Mouse (Mus musculus): Measurements from ENCODE around the gene I830077J02Rik. TPM values are rescaled to one million over a fixed set of nuclear protein-coding genes. Genes with fewer than 3 reads are reported as not detected.

Gene I830077J02Rik
- polyA plus RNA-seq, 2 experiments from 2014 or later: 0.51 to 0.61 TPM

- ATAC-seq: peak; percentile 57
Measured at GRCm38 (mm10) chr3:105892572-105893495, 39.6 kb downstream of the I830077J02Rik start.

GRCm38 (mm10) chr3:105891760-105892571, 40.5 kb downstream of the I830077J02Rik start:
- peak; percentile 70 for ATAC-seq

GRCm38 (mm10) chr3:105891141-105891540, 41.3 kb downstream of the I830077J02Rik start:
- ATAC-seq: no peak

GRCm38 (mm10) chr3:105890220-105890619, 42.2 kb downstream of the I830077J02Rik start:
- no peak for ATAC-seq

DNA sequence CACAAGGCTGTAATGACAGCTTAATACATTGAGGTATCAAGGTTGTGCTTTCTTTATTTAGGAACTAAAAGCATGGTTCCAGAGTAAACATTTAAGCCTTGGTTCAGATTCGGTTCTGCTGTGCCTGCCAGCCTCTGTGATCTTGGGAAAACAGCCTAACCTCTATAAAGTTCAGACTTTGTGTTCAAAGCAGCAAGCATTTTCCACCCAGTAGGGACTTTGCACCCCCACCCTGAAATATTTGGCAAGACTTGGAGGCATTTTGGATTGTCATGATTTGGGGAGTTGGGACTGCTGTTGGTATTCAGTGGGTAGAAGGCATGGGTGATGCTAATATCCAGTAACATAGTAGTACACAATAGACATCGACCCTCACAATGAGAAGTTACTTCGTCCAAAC, 43.5 kb downstream of the I830077J02Rik start:
- ATAC-seq: no peak

DNA sequence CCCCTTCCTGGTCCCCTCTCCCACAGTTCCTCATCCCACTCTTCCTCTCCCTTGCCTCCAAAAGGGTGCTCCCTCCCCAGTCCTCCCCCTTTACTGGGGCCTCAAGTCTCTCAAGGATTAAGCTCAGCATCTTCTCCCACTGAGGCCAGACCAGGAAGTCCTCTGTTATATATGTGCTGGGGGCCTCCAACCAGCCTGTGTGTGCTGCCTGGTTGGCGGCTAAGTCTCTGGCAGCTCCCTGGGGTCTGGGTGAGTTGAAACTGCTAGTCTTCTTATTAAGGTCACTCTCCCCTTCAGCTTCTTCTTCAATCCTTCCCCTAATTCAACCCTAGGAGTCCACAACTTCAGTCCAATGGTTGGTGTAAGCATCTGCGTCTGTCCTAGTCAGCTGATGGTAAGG, 49.4 kb downstream of the I830077J02Rik start:
- ATAC-seq: no peak

DNA sequence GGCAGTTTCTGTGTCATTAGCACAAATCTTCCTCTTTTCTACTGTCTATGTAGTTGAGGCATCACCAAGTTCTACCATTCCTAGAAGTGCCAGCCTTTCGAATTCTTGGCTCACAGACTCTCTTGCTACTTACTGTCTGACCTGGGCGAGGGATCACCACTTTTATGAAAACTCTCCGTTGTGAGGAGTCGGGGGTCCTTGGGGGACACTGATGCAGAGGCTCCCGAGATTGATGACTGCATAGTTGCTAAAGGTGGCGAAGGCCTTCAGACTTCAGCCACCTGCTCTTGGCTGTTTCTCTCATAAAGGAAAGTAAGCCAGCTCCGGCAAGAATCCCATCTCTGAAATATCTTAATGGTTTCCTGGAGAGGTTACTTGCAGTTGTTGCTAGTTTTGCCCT, 50.4 kb downstream of the I830077J02Rik start:
- ATAC-seq: no peak

- no peak for ATAC-seq
Measured at GRCm38 (mm10) chr3:105880419-105880818, 52.0 kb downstream of the I830077J02Rik start.

DNA sequence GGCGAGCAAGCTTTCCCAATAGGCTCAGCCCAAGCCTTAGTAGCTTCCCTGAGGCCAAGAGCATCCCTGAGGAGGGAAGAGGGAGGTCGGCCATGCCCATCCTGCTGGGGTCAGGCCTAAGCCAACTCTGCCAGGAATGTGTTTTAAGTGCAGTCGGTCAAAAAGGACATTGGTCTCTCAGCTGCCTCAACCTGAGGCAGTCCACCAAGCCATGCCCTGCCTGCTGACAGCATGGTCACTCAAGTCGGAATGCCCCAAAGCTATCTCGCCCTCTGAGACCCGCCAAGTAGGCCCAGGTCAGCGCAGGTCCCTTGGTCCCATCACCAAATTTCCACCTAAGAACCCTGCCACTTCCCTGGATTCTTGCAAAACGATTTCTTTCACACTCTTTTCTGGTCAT, 53.7 kb downstream of the I830077J02Rik start:
- ATAC-seq: no peak

- ATAC-seq: no peak
Measured at GRCm38 (mm10) chr3:105877919-105878318, 54.5 kb downstream of the I830077J02Rik start.

DNA sequence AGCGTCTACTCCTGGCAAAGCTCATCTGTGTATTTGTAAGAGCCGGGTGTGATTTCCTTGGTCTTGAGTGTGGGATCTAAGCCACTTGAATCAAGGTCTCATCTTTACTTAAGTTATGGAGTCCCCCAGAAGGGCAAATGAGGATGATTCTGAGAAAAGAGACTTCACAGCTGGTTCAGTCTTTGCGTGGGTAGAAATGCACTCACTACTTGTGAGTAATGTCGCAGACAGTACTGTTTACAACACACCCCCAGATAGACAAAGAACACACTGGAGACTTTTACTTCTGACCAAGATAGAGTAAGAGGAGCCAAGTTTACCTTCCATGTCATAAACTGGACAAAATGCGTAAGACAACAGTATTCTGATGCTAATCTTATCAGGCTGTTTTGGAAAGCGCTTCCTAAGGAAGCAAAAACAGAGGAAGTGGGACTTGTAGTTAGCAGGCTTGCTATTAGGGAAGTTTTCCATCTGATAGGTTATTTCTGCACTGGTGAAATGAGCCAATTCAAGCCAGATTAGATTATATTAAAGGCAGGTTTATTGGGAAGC, 55.1 kb downstream of the I830077J02Rik start:
- ATAC-seq: no peak

GRCm38 (mm10) chr3:105876022-105876421, 56.4 kb downstream of the I830077J02Rik start:
- ATAC-seq: no peak

Other genes starting within 250 kb of the I830077J02Rik start
- 10 to 100 TPM; 10.2 to 12.1 TPM for gene Ddx20, start 245.1 kb downstream of the I830077J02Rik start, polyA plus RNA-seq (2017; shearing (Covaris generic))
- 1 to 10 TPM; 1.9 to 2.5 TPM for gene Inka2, start 228.1 kb downstream of the I830077J02Rik start, polyA plus RNA-seq (2017; shearing (Covaris generic))
- gene Rap1a, start 131.3 kb downstream of the I830077J02Rik start, polyA plus RNA-seq (2017; shearing (Covaris generic)): 100 to 1,000 TPM; 120 to 139 TPM
- gene Adora3, start 61.8 kb downstream of the I830077J02Rik start, polyA plus RNA-seq (2017; shearing (Covaris generic)): not detected
- gene Tmigd3, start 61.8 kb downstream of the I830077J02Rik start, polyA plus RNA-seq (2017; shearing (Covaris generic)): not detected
- 10 to 100 TPM; 67.3 to 77.9 TPM for gene Wdr77, start 26.7 kb upstream of the I830077J02Rik start, polyA plus RNA-seq (2017; shearing (Covaris generic))
- 100 to 1,000 TPM; 327 to 367 TPM for gene Atp5f1, start 27.4 kb upstream of the I830077J02Rik start, polyA plus RNA-seq (2017; shearing (Covaris generic))
- gene Ovgp1, start 41.0 kb upstream of the I830077J02Rik start, polyA plus RNA-seq (2017; shearing (Covaris generic)): 1 to 10 TPM; 5.6 to 7.3 TPM
- 1 to 10 TPM in 1 of 2 experiments, not detected in 1; 2.4 TPM for gene Pifo, start 82.0 kb upstream of the I830077J02Rik start, polyA plus RNA-seq (2017; shearing (Covaris generic))
- 10 to 100 TPM in 1 of 2 experiments, 1 to 10 TPM in 1; 9.4 to 10.6 TPM for gene Chil5, start 100.2 kb upstream of the I830077J02Rik start, polyA plus RNA-seq (2017; shearing (Covaris generic))
- not detected for gene Chia1, start 180.6 kb upstream of the I830077J02Rik start, polyA plus RNA-seq (2017; shearing (Covaris generic))
- not detected for gene Chil3, start 234.9 kb upstream of the I830077J02Rik start, polyA plus RNA-seq (2017; shearing (Covaris generic))

All from CD4-positive, CD25-positive, alpha-beta regulatory T cell, adult 4 months (primary cell).